Comparison of ENCODE assay signal across 7 mouse cellular contexts in the genomic region with DNA sequence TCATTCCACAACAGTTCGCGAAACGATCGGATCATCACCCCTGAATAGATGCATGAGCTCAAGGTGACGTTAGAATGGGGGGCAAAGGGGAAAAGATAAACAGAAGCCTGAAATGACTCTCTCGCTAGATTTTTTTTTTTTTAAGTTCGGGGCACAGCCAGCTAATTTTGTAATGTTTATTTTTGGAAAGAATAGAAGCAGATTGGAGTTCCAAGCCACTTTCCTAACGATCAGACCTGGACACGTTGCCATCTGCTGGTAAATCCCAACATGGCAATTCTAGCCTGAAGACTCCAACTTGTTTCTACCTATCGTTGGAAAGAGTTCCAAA. TPM values are rescaled to one million over a fixed set of nuclear protein-coding genes. Genes with fewer than 3 reads are reported as not detected.
DNase-seq lines count a peak whose midpoint lies in the region; ATAC-seq and TF ChIP-seq lines count a peak whose summit lies in the region.

A gene (minus strand): TSS at position 53 of the 331 bp plus-strand sequence.

- TF ChIP-seq CTCF in bone marrow macrophage, adult 2 months (IDR thresholded peaks at IDR 0.05; ENCODE audit: low read depth, low read length) = no peak

- H3K36me3 ChIP-seq in liver, embryonic 16.5 days (ENCODE audit: control insufficient read depth, insufficient read depth) = no peaks in the 10 kb centered on the region

- no peak for ATAC-seq in liver, embryonic 16.5 days (ENCODE audit: low read depth)

- TF ChIP-seq POLR2A in bone marrow macrophage, adult 2 months (IDR thresholded peaks at IDR 0.05; ENCODE audit: borderline replicate concordance, low read depth, low read length) = no peak

- 33% methylated on average over 10 of the region's 10 CpGs for WGBS in liver, embryonic 16.5 days (ENCODE audit: insufficient replicate concordance)

- H3K4me2 ChIP-seq in liver, embryonic 16.5 days (ENCODE audit: low read depth, low read length) = peak within 1 kb of the TSS; percentile 86

- H3K27ac ChIP-seq in bone marrow macrophage, adult 2 months (ENCODE audit: insufficient read depth, low read depth, low read length) = no peak within 1 kb of the TSS
- peak within 1 kb of the TSS; percentile 98 for H3K27ac ChIP-seq in liver, embryonic 16.5 days (ENCODE audit: low read length)

- intact Hi-C loops in heart, postnatal 10 days (cut with DNase I) = loop anchor here (1.0 kb wide), 1 partner anchor 107 kb away; no protein-coding TSS in a partner anchor

- DNase-seq in Muller cell, postnatal 12 days (ENCODE audit: inconsistent ontology term) = peak; percentile 69
- DNase-seq in fibroblast of lung, adult 2 months (ENCODE audit: low read depth) = peak; percentile 80
- peak; percentile 85 to 86 for DNase-seq in heart, postnatal 10 days
- DNase-seq in kidney, postnatal 4 days = peak; percentile 55 to 68
- DNase-seq in right cerebral cortex, postnatal 25 days = peak; percentile 52

- H3K4me3 ChIP-seq in bone marrow macrophage, adult 2 months (ENCODE audit: insufficient read depth, low read length) = peak within 1 kb of the TSS; percentile 60
- H3K4me3 ChIP-seq in liver, embryonic 16.5 days (ENCODE audit: low read depth, low read length) = peak within 1 kb of the TSS; percentile 87

- peak within 1 kb of the TSS; percentile 89 for H3K9ac ChIP-seq in liver, embryonic 16.5 days (ENCODE audit: low read depth, low read length)

- H3K27me3 ChIP-seq in liver, embryonic 16.5 days (ENCODE audit: control insufficient read depth, insufficient read depth, low read depth, low read length) = peaks cover 27% of the 10 kb centered on the region

- peaks cover 5% of the 10 kb centered on the region; the same call in 1 of the 2 replicates for H3K4me1 ChIP-seq in bone marrow macrophage, adult 2 months (ENCODE audit: control insufficient read depth, insufficient read depth, low read length)
- peaks cover 26% of the 10 kb centered on the region for H3K4me1 ChIP-seq in liver, embryonic 16.5 days (ENCODE audit: control insufficient read depth, low read depth, low read length)

- H3K9me3 ChIP-seq in liver, embryonic 16.5 days (replicated peaks; ENCODE audit: control insufficient read depth, low read length) = no peaks in the 10 kb centered on the region

RNA-seq across cellular contexts. Expression of the gene that starts here (rescaled TPM):
- 6.8 and 8.6 TPM in 2 replicates for polyA plus RNA-seq in bone marrow macrophage, adult 2 months (2012; ENCODE audit: insufficient read depth, insufficient read length, missing spikeins)
- 100 to 1,000 TPM; 167 to 181 TPM for total RNA-seq in heart, postnatal 10 days (2021)
- polyA plus RNA-seq in liver, embryonic 16.5 days (2015; fragmentation: Nextera tagmentation; extraction: Ambion mirVana) = 7.1 and 7.8 TPM in 2 replicates
